Mouse (Mus musculus): ENCODE results near the gene Cmc1.

The Cmc1 gene

GRCm38 (mm10) chr9:118031694-118032093, 118.3 kb downstream of the Cmc1 start:
- no peak for DNase-seq (ENCODE audit: low read depth, low spot score)

GRCm38 (mm10) chr9:118030252-118030651, 119.7 kb downstream of the Cmc1 start:
- DNase-seq (ENCODE audit: low read depth, low spot score), result no peak

GRCm38 (mm10) chr9:118029490-118029889, 120.5 kb downstream of the Cmc1 start:
- DNase-seq (ENCODE audit: low read depth, low spot score), result no peak

GRCm38 (mm10) chr9:118024966-118025365, 125.0 kb downstream of the Cmc1 start:
- no peak for DNase-seq (ENCODE audit: low read depth, low spot score)
